Mouse (Mus musculus): ENCODE measurements around the gene S1pr5.
"Not testable (repeated sequence)": the region's sequence is repeated elsewhere in the genome, so short reads cannot be mapped to it uniquely, and the experiment has no call there.

- TF ChIP-seq EP300, CTCF (IDR thresholded peaks at IDR 0.05): not testable (repeated sequence)
Observed at GRCm38 (mm10) chr9:21195736-21196505, 52.3 kb downstream of the S1pr5 start.

Data from lung, postnatal 0 days (tissue).